Mouse (Mus musculus) telencephalon, adult 2 months (tissue): ENCODE results near the gene Pgam5.

Experiments
- DNase-seq: peaks from one replicate; pipeline ENCODE4 v3.0.0-alpha.2; 2011; ENCODE audit warnings: low read depth, low spot score

Pgam5 gene

GRCm38 (mm10) chr5:110269141-110270101 is at the start of gene Pgam5:
TSS of gene Pgam5 (minus strand) at chr5:110269913.
- DNase-seq, result peak; percentile 67

- no peak for DNase-seq
These were observed 43.4 kb upstream of the Pgam5 start for GRCm38 (mm10) chr5:110313127-110313526.

- DNase-seq, result no peak
These were observed 39.1 kb upstream of the Pgam5 start for GRCm38 (mm10) chr5:110308861-110309260.

GRCm38 (mm10) chr5:110300591-110300990 is 30.9 kb upstream of the Pgam5 start:
- no peak for DNase-seq

- no peak for DNase-seq
These were observed 26.9 kb upstream of the Pgam5 start for GRCm38 (mm10) chr5:110296637-110297036.

- no peak for DNase-seq
These were observed 21.9 kb upstream of the Pgam5 start for GRCm38 (mm10) chr5:110291649-110292048.

GRCm38 (mm10) chr5:110287084-110287475 is 17.4 kb upstream of the Pgam5 start:
- no peak for DNase-seq

- no peak for DNase-seq
These were observed 16.9 kb upstream of the Pgam5 start for GRCm38 (mm10) chr5:110286446-110287083.

GRCm38 (mm10) chr5:110285770-110286445 is 16.2 kb upstream of the Pgam5 start, which contains the start of the genes Pxmp2 and Pole:
TSS of gene Pxmp2 (minus strand) at chr5:110286186.
TSS of gene Pole (plus strand) at chr5:110286306.
- DNase-seq, result peak; percentile 23

GRCm38 (mm10) chr5:110285156-110285555 is 15.4 kb upstream of the Pgam5 start:
- DNase-seq, result no peak

GRCm38 (mm10) chr5:110284536-110284935 is 14.8 kb upstream of the Pgam5 start:
- no peak for DNase-seq

- no peak for DNase-seq
These were observed 12.3 kb upstream of the Pgam5 start for GRCm38 (mm10) chr5:110281984-110282383.

- no peak for DNase-seq
These were observed 7.2 kb upstream of the Pgam5 start for GRCm38 (mm10) chr5:110276910-110277309.

GRCm38 (mm10) chr5:110276391-110276790 is 6.7 kb upstream of the Pgam5 start:
- DNase-seq, result no peak

- no peak for DNase-seq
These were observed 5.1 kb upstream of the Pgam5 start for GRCm38 (mm10) chr5:110274846-110275245.

GRCm38 (mm10) chr5:110274147-110274546 is 4.4 kb upstream of the Pgam5 start:
- DNase-seq, result peak; percentile 15

GRCm38 (mm10) chr5:110270242-110270641 is 529 bp upstream of the Pgam5 start:
- no peak for DNase-seq

GRCm38 (mm10) chr5:110266941-110267340 is 2.8 kb downstream of the Pgam5 start:
- no peak for DNase-seq

GRCm38 (mm10) chr5:110244091-110244490 is 25.6 kb downstream of the Pgam5 start:
- DNase-seq, result no peak

GRCm38 (mm10) chr5:110232346-110232745 is 37.4 kb downstream of the Pgam5 start:
- DNase-seq, result no peak

- DNase-seq, result no peak
These were observed 38.1 kb downstream of the Pgam5 start for GRCm38 (mm10) chr5:110231638-110232037.
